Mouse (Mus musculus): ENCODE data around the gene AC192777.2. TPM values are rescaled to one million over a fixed set of nuclear protein-coding genes. Genes with fewer than 3 reads are reported as not detected.
"Not testable (repeated sequence)": the region's sequence is repeated elsewhere in the genome, so short reads cannot be mapped to it uniquely, and the experiment has no call there.

Gene AC192777.2
- not detected in 2 replicates for polyA plus RNA-seq (2015; fragmentation: Nextera tagmentation; extraction: Ambion mirVana)

GRCm38 (mm10) chr17:40095150-40095549 lies at the start of gene AC192777.2:
Gene AC192777.2 (plus strand): TSS chr17:40095450.
- not testable (repeated sequence) for ATAC-seq; H3K36me3 ChIP-seq (ENCODE audit: insufficient read depth, low read length); H3K9ac ChIP-seq (replicated peaks; ENCODE audit: low read depth); H3K9me3 ChIP-seq (ENCODE audit: low read length); H3K4me1 ChIP-seq (ENCODE audit: insufficient read depth, low read depth, low read length); DNase-seq (ENCODE audit: low spot score); H3K27me3 ChIP-seq (replicated peaks; ENCODE audit: insufficient read depth, low read length); H3K4me3 ChIP-seq (ENCODE audit: low read depth, low read length); H3K27ac ChIP-seq (ENCODE audit: low read length); H3K4me2 ChIP-seq (replicated peaks; ENCODE audit: low read depth, low read length)
- 56% methylated on average over 1 of the region's 1 CpGs for WGBS

- H3K4me1 ChIP-seq (ENCODE audit: insufficient read depth, low read depth, low read length); H3K9ac ChIP-seq (replicated peaks; ENCODE audit: low read depth); H3K27ac ChIP-seq (ENCODE audit: low read length); H3K9me3 ChIP-seq (ENCODE audit: low read length); H3K4me2 ChIP-seq (replicated peaks; ENCODE audit: low read depth, low read length); DNase-seq (ENCODE audit: low spot score); H3K4me3 ChIP-seq (ENCODE audit: low read depth, low read length); H3K36me3 ChIP-seq (ENCODE audit: insufficient read depth, low read length); ATAC-seq; H3K27me3 ChIP-seq (replicated peaks; ENCODE audit: insufficient read depth, low read length): not testable (repeated sequence)
- 81% methylated on average over 6 of the region's 6 CpGs for WGBS
Measured at GRCm38 (mm10) chr17:40116172-40116571, 20.9 kb downstream of the AC192777.2 start.

- ATAC-seq; H3K9ac ChIP-seq (replicated peaks; ENCODE audit: low read depth); DNase-seq (ENCODE audit: low spot score); H3K27ac ChIP-seq (ENCODE audit: low read length); H3K27me3 ChIP-seq (replicated peaks; ENCODE audit: insufficient read depth, low read length); H3K4me1 ChIP-seq (ENCODE audit: insufficient read depth, low read depth, low read length); H3K9me3 ChIP-seq (ENCODE audit: low read length); H3K4me2 ChIP-seq (replicated peaks; ENCODE audit: low read depth, low read length); H3K4me3 ChIP-seq (ENCODE audit: low read depth, low read length); H3K36me3 ChIP-seq (ENCODE audit: insufficient read depth, low read length): not testable (repeated sequence)
- WGBS, result 54% methylated on average over 4 of the region's 4 CpGs
Measured at GRCm38 (mm10) chr17:40116877-40117276, 21.6 kb downstream of the AC192777.2 start.

Small RNAs within 50 kb of the gene (microRNA-seq; reads per million reads assigned to microRNA genes)
- gene Gm26376, result not detected

Other genes starting within 250 kb of the AC192777.2 start
- not detected in 2 replicates for gene Esp38, start 144.9 kb upstream of the AC192777.2 start, polyA plus RNA-seq (2015; fragmentation: Nextera tagmentation; extraction: Ambion mirVana)
- not detected in 2 replicates for gene Pgk2, start 113.2 kb downstream of the AC192777.2 start, polyA plus RNA-seq (2015; fragmentation: Nextera tagmentation; extraction: Ambion mirVana)
- not detected in 2 replicates for gene Crisp3, start 146.8 kb downstream of the AC192777.2 start, polyA plus RNA-seq (2015; fragmentation: Nextera tagmentation; extraction: Ambion mirVana)
- gene Crisp1, start 223.8 kb downstream of the AC192777.2 start, polyA plus RNA-seq (2015; fragmentation: Nextera tagmentation; extraction: Ambion mirVana), result not detected in 2 replicates